Mouse (Mus musculus): ENCODE results near the gene Rplp2. TPM values are rescaled to one million over a fixed set of nuclear protein-coding genes. Genes with fewer than 3 reads are reported as not detected.
"Not testable (repeated sequence)": the region's sequence is repeated elsewhere in the genome, so short reads cannot be mapped to it uniquely, and the experiment has no call there.

The Rplp2 gene
- 1,660 and 1,825 TPM in 2 replicates for total RNA-seq (2015)
- 1,271 and 1,459 TPM in 2 replicates for total RNA-seq (2017)

GRCm38 (mm10) chr7:141447110-141447991 is at the start of gene Rplp2:
Gene Rplp2 (plus strand): TSS chr7:141447370.
- ATAC-seq (ENCODE audit: poor library complexity, severe bottlenecking): peak; percentile 92

- peak; percentile 94 for ATAC-seq (ENCODE audit: poor library complexity, severe bottlenecking)
Observed at GRCm38 (mm10) chr7:141403305-141403704, 43.9 kb upstream of the Rplp2 start.

GRCm38 (mm10) chr7:141405466-141405865 is 41.7 kb upstream of the Rplp2 start:
- no peak for ATAC-seq (ENCODE audit: poor library complexity, severe bottlenecking)

- ATAC-seq (ENCODE audit: poor library complexity, severe bottlenecking): not testable (repeated sequence)
Observed at GRCm38 (mm10) chr7:141407670-141408069, 39.5 kb upstream of the Rplp2 start.

GRCm38 (mm10) chr7:141408833-141409232 is 38.3 kb upstream of the Rplp2 start:
- peak; percentile 91 for ATAC-seq (ENCODE audit: poor library complexity, severe bottlenecking)

GRCm38 (mm10) chr7:141410631-141411030 is 36.5 kb upstream of the Rplp2 start:
- no peak for ATAC-seq (ENCODE audit: poor library complexity, severe bottlenecking)

GRCm38 (mm10) chr7:141411667-141412066 is 35.5 kb upstream of the Rplp2 start:
- no peak for ATAC-seq (ENCODE audit: poor library complexity, severe bottlenecking)

- ATAC-seq (ENCODE audit: poor library complexity, severe bottlenecking): no peak
Observed at GRCm38 (mm10) chr7:141413331-141413730, 33.8 kb upstream of the Rplp2 start.

GRCm38 (mm10) chr7:141413809-141414584 is 33.2 kb upstream of the Rplp2 start, which contains the start of gene Gatd1:
Gene Gatd1 (minus strand): TSS chr7:141414136.
- ATAC-seq (ENCODE audit: poor library complexity, severe bottlenecking): peak; percentile 86

- ATAC-seq (ENCODE audit: poor library complexity, severe bottlenecking): no peak
Observed at GRCm38 (mm10) chr7:141416144-141416841, 30.9 kb upstream of the Rplp2 start.

GRCm38 (mm10) chr7:141417731-141418681 is 29.2 kb upstream of the Rplp2 start:
- no peak for ATAC-seq (ENCODE audit: poor library complexity, severe bottlenecking)

- ATAC-seq (ENCODE audit: poor library complexity, severe bottlenecking): 0 out of 2 replicates have a peak, but pooled peaks have one; percentile 36
Observed at GRCm38 (mm10) chr7:141418970-141419369, 28.2 kb upstream of the Rplp2 start.

- no peak for ATAC-seq (ENCODE audit: poor library complexity, severe bottlenecking)
Observed at GRCm38 (mm10) chr7:141420030-141420702, 27.0 kb upstream of the Rplp2 start.

GRCm38 (mm10) chr7:141423811-141424210 is 23.4 kb upstream of the Rplp2 start:
- ATAC-seq (ENCODE audit: poor library complexity, severe bottlenecking): no peak

GRCm38 (mm10) chr7:141426948-141427730 is 20.0 kb upstream of the Rplp2 start:
- no peak for ATAC-seq (ENCODE audit: poor library complexity, severe bottlenecking)

GRCm38 (mm10) chr7:141428701-141429100 is 18.5 kb upstream of the Rplp2 start:
- ATAC-seq (ENCODE audit: poor library complexity, severe bottlenecking): no peak

- ATAC-seq (ENCODE audit: poor library complexity, severe bottlenecking): no peak
Observed at GRCm38 (mm10) chr7:141429310-141429709, 17.9 kb upstream of the Rplp2 start, which contains the start of gene Cend1. Gene Cend1 (minus strand): TSS chr7:141429491.

- ATAC-seq (ENCODE audit: poor library complexity, severe bottlenecking): no peak
Observed at GRCm38 (mm10) chr7:141429840-141430584, 17.2 kb upstream of the Rplp2 start.
